Mouse (Mus musculus) erythroblast, embryonic 14.5 days (primary cell): ENCODE results near the gene Lpin2. TPM values are rescaled to one million over a fixed set of nuclear protein-coding genes. Genes with fewer than 3 reads are reported as not detected.
A peak's percentile ranks its signal among the peaks of the same experiment; 100 is the strongest.

Experiments used
- H3K27me3 ChIP-seq: 2 replicates; pipeline ENCODE4 v1.6.1; 2012; ENCODE audit warnings: inconsistent platforms; ENCODE audit not compliant: control insufficient read depth
- H3K36me3 ChIP-seq: 2 replicates; pipeline ENCODE4 v1.6.1; 2012; ENCODE audit warnings: mild to moderate bottlenecking, inconsistent platforms; ENCODE audit not compliant: control insufficient read depth
- H3K4me1 ChIP-seq: 2 replicates; pipeline ENCODE4 v1.6.1; 2012; ENCODE audit warnings: inconsistent platforms; ENCODE audit not compliant: control insufficient read depth
- H3K4me3 ChIP-seq: replicated peaks from 2 replicates; pipeline ENCODE3; 2012; ENCODE audit warnings: moderate library complexity, mild to moderate bottlenecking, inconsistent platforms
- H3K9me3 ChIP-seq: 2 replicates; pipeline ENCODE4 v1.6.1; 2012; ENCODE audit warnings: low read length, inconsistent platforms, mixed read lengths; ENCODE audit not compliant: control insufficient read depth
- GATA1 ChIP-seq: IDR thresholded peaks from 2 replicates; pipeline ENCODE4 v1.6.1; 2012; ENCODE audit warnings: low read length, inconsistent platforms, mixed read lengths
- TAL1 ChIP-seq: IDR thresholded peaks from 3 replicates; pipeline ENCODE4 v1.6.1; 2012; ENCODE audit warnings: low read length, inconsistent platforms, mixed read lengths
- polyA plus RNA-seq: library from polyadenylated mRNA; stranded (reverse); fragments of >175 nt; gene quantifications from 2 replicates; pipeline ENCODE4 v1.2.3, GENCODE M21; 2012

Lpin2 gene
- polyA plus RNA-seq, 1 experiment = 10.0 TPM

- Histone ChIP-seq H3K27me3 (peaks cover 8% of the 10 kb centered on the region), H3K9me3 (no peaks in the 10 kb centered on the region), H3K4me3 (peak overlapping the region; percentile 89), H3K4me1 (peaks cover 74% of the 10 kb centered on the region), H3K36me3 (peaks cover 19% of the 10 kb centered on the region)
- TF ChIP-seq GATA1 = no peak
- TF ChIP-seq TAL1 = no peak
These were observed 1.4 kb downstream of the Lpin2 start for GRCm38 (mm10) chr17:71183657-71184261.

DNA sequence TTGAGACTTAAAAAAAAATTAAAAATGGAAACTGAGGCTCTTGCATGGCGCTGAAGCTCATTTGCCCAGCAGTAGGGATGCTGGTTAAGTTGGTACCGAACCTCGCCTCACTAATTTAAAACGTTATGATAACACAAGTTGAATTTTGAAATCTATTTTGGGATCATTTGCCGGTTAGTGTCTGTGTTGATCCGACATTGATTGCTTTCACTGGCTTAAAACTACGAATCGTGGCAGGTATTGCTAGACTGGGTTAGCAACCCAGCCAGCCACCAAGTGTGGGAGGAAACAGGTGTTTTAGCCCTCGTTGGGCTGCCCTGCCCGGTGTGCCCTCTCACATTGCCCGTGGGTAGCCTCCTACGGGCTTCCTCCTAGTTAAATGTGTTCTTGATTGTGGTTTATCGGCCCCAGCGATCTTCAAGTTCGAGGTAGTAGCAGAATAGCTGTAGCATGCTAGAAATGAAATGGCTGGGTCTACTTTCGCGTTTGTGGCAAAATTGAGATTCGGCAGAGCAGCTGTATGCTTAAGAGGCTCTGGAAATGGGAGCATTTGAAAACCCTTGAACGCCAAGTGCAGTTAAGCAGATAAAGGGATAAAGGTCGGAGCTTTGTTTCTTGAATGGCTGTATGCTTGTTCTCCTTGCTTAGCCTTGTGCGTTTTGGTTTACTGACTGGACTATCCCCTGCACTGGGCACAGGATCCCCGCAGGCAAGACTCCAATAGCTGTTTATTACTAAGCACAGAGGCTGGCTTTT lies 2.2 kb downstream of the Lpin2 start:
- Histone ChIP-seq H3K4me1 (peaks cover 76% of the 10 kb centered on the region), H3K27me3 (peaks cover 2% of the 10 kb centered on the region)

DNA sequence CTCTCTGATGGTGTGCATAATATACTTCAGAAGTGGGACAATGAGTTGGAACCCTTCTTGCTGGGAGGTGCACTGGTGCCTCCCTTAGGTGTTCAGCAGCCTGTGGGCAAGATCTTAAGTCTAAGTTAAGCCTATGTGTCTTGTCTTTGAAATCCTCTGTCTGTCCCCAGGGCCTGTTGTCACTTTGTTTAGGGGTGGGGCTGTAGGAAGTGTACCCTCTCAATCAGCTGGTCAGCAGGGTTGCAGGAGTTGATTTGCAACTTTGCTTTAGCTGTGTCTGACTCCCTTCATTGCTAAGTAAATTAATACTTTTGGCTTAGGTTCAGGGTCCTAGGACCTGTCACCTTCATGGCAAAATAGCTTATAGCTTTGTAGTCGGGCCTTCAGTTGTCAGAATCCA lies 3.0 kb downstream of the Lpin2 start:
- no peaks in the 10 kb centered on the region for H3K9me3 ChIP-seq
- TF ChIP-seq TAL1 (no peak), GATA1 (no peak)
- H3K36me3 ChIP-seq = peaks cover 21% of the 10 kb centered on the region
- peak overlapping the region; percentile 89 for H3K4me3 ChIP-seq
- peaks cover 83% of the 10 kb centered on the region for H3K4me1 ChIP-seq
- no peaks in the 10 kb centered on the region for H3K27me3 ChIP-seq

More for the DNA sequence above, 2.2 kb downstream of the Lpin2 start:
- Histone ChIP-seq H3K9me3 (no peaks in the 10 kb centered on the region), H3K36me3 (peaks cover 19% of the 10 kb centered on the region), H3K4me3 (peak overlapping the region; percentile 89)
- TF ChIP-seq GATA1 (peak; percentile 95), TAL1 (no peak)

DNA sequence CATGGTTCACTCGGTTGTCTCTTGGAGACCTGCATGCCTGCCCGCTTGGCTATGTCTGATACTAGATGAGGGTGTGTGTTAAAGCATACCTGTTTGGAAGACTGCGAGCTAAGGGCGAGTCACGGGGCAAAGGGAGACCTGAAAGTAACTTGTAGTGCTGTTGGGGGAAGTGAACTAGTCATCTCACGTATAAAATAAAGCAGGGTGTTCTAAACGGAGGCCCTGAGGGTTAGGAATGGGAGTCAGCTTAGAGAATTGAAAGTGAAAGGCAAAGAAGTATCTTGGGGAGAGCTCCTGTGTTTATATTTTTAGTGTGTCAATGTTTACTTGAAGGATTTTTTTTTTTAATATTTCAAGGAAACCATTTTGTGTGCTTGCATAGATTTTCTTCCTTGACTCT lies 8.2 kb downstream of the Lpin2 start:
- no peak for TF ChIP-seq GATA1
- H3K36me3 ChIP-seq = peaks cover 25% of the 10 kb centered on the region
- no peak overlapping the region for H3K4me3 ChIP-seq
- no peaks in the 10 kb centered on the region for H3K9me3 ChIP-seq
- peaks cover 90% of the 10 kb centered on the region for H3K4me1 ChIP-seq
- H3K27me3 ChIP-seq = no peaks in the 10 kb centered on the region

GRCm38 (mm10) chr17:71191063-71191462 lies 8.7 kb downstream of the Lpin2 start:
- Histone ChIP-seq H3K9me3 (no peaks in the 10 kb centered on the region), H3K4me1 (peaks cover 91% of the 10 kb centered on the region), H3K27me3 (no peaks in the 10 kb centered on the region), H3K36me3 (peaks cover 25% of the 10 kb centered on the region), H3K4me3 (no peak overlapping the region)
- TF ChIP-seq GATA1 (no peak), TAL1 (no peak)

DNA sequence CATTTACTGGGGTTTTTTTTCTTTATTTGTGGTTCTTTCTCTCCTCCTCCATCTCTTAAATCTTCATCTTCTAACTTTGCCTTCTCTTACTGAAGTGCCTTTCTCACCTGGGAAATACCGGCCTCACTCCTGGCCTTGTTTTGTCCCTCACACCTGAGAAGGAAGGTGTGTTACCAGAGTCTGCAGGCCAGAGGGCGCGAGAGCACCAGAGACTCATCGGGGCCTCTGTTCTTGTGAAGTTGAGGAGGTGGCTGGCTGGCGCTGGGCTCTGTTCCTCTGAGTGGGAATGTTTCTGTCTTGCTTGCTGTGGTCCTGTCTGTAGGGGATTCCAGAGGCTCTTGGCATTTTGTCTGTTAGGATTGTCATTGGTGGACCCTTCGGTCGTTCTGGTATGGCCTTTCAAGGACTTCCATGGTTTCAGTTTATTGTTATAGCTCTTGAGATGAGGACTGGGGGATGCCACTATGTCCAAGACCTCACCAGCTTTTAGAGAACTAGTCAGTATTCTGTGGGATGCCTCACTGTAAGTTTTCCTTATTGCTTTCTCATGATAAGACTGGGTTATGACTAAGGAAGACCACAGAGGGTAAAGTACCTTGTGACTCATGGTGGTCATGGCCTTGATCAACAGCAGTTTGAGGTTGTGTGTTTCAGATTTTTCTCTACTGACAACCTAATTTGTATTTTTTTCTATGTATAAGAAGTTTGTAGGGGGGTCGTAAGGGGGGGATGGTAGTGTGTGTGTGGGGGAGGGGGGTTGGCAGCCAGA lies 9.5 kb downstream of the Lpin2 start:
- peaks cover 90% of the 10 kb centered on the region for H3K4me1 ChIP-seq
- no peaks in the 10 kb centered on the region for H3K9me3 ChIP-seq
- H3K4me3 ChIP-seq = no peak overlapping the region
- no peaks in the 10 kb centered on the region for H3K27me3 ChIP-seq
- H3K36me3 ChIP-seq = peaks cover 21% of the 10 kb centered on the region
- TF ChIP-seq TAL1 = no peak
- no peak for TF ChIP-seq GATA1

DNA sequence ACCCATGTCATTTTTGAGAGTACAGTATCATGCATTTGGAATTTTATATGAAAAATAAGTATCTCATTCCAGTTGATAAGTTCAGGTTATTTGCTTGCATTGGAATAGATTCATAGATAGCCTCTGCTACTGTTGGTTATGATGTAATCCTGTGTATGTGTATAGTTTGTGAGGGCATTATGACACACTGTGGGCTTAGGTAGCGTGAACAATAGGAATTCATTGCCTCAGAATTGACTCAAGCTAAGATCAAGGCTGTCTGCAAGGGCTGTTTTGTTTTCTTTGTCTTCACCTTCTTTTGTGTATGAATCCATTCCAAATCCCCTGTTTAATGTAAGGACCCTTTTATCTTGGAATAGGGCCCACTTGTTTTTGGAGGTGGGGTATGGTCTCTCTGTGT lies 10.7 kb downstream of the Lpin2 start:
- no peak for TF ChIP-seq GATA1
- no peak for TF ChIP-seq TAL1
- Histone ChIP-seq H3K36me3 (peaks cover 22% of the 10 kb centered on the region), H3K9me3 (no peaks in the 10 kb centered on the region)

GRCm38 (mm10) chr17:71193485-71193884 lies 11.1 kb downstream of the Lpin2 start:
- no peaks in the 10 kb centered on the region for H3K9me3 ChIP-seq
- no peak overlapping the region for H3K4me3 ChIP-seq
- H3K4me1 ChIP-seq = peaks cover 87% of the 10 kb centered on the region
- TF ChIP-seq GATA1 (no peak), TAL1 (no peak)
- H3K27me3 ChIP-seq = no peaks in the 10 kb centered on the region
- H3K36me3 ChIP-seq = peaks cover 22% of the 10 kb centered on the region

More for the DNA sequence above, 10.7 kb downstream of the Lpin2 start:
- Histone ChIP-seq H3K27me3 (no peaks in the 10 kb centered on the region), H3K4me1 (peaks cover 88% of the 10 kb centered on the region), H3K4me3 (no peak overlapping the region)
